Mouse (Mus musculus): Measurements from ENCODE around the gene Olfr1443.

Olfr1443 gene

DNA sequence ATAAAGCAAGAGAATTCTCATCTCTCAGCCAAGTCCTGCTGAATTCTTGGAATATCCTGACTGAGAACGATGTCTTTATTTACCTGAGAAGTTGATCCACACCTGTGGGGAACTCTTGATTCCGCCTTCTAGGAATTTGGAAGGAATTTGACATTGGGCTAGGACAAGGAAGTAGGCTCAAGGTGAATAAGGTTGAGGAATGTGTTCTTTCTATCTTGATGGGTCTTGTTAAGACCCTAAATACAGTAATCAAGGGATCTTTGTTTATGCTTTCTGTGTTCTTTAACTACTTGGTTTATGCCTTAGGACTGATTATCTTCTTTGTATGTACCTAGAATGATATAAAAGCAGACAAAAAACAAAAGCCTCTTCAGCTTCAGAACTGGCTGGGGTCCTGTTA, 54.0 kb downstream of the Olfr1443 start:
- DNase-seq (ENCODE audit: low read depth, low spot score), result no peak

Data from A20 (cell line).